Mouse (Mus musculus): Measurements from ENCODE around the gene Gpm6b.

The Gpm6b gene

DNA sequence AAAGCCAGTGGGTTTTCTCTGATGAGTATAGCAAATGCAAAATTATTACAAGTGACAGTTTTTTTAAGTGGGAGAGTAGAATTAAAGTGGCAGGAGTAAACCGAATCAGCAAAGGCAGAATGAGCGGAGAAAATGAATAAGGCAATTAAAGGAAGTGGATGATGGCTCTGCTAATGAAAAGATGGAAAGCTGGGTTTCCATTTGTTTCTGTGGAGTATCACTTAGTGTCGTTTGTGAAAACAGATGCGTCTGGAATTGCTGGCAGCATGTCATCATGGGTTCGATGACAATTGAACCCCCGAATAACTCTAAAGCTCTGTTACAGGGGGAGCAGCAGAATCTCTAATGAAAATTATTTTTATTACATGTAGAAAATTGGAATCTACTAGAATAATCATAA is 109.4 kb downstream of the Gpm6b start:
- ChIA-PET CTCF (no interaction called here), POLR2A (no interaction called here)

DNA sequence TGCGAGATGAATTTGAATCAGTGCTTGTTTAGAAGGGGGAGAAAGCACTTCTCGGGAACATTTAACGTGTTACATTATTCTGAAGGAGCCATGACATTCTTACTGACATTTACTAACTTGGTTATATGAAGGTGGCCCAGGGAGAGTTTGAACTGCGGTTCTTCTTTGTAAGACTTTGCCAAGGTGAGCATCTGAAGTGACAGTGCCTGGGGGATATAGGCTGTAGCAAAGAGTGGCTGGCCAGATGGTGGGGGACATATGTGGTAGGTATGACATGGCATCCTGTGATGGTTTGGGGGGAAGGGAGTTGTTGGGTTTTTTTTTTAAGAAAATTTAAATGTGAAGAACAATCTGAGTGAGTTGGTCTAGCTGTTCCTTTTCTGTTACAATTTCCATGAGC is 109.9 kb downstream of the Gpm6b start:
- POLR2A ChIA-PET: no interaction called here
- CTCF ChIA-PET: no interaction called here

DNA sequence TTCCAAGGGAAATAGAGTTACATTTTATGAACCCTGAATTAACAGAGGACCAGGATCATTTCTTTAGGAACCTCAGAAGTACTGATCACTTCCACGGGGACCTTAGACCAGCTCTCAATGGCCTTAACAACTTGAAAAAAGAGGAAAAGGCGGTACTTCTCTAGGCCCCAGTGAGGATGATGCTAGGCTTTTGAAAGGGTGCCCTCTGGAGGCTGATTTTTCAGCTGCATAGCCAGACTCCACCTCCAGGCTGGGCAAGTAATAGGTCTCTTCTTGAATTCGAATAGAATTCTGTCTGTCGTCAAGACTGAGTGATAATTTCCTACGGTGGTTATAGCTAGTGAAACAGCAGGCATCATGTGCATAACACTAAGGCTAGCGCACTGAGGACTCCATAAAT is 113.1 kb downstream of the Gpm6b start:
- ChIA-PET CTCF (interaction anchor here in 1 of 4 experiments (0.8 to 1.7 kb wide), 2 partner anchors 42 to 185 kb away, joined by 3 to 4 read pairs; no protein-coding TSS in a partner anchor), POLR2A (interaction anchor here in 1 of 4 experiments (0.8 kb wide), 1 partner anchor 182 kb away, joined by 3 read pairs; the partner anchor contains the start of gene Gemin8)

DNA sequence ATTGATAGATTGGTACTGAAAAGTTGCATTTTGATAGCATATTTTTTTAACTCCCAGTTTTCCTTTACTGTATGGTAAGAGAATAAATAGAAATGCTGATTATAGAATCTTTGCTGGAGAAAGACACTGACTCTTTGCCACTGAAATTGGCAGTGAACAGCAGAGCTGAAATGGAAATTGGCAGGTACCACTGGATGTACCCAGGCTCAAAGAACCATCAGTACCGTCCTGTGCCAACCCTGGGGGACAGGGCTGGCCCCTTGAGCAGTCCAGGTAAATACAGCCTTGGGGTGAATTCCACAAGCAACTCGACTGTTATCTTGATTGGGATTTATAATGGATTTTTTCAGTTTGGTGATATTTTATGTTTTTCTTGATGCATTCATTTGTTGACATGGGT is 114.7 kb downstream of the Gpm6b start:
- ChIA-PET POLR2A (no interaction called here), CTCF (no interaction called here)

DNA sequence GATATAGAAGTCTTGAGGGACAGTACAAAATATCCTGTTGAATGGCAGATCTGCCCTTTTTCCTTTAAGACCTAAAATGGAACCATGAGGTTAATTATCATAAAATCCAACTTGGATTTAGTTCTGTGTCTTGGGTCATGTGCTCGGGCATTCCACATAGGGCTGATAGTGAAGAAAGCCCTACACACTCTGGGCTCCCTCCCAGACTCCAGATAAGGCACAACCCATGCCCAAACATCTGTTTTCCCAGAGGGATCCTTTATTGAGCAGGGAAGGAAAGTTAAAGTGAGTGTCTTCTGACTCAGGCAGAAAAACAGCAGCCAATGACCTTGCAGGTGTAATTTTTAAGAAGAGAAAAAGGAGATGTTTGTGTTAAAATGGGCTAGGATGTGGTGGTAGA is 116.2 kb downstream of the Gpm6b start:
- CTCF ChIA-PET: no interaction called here
- POLR2A ChIA-PET: no interaction called here

DNA sequence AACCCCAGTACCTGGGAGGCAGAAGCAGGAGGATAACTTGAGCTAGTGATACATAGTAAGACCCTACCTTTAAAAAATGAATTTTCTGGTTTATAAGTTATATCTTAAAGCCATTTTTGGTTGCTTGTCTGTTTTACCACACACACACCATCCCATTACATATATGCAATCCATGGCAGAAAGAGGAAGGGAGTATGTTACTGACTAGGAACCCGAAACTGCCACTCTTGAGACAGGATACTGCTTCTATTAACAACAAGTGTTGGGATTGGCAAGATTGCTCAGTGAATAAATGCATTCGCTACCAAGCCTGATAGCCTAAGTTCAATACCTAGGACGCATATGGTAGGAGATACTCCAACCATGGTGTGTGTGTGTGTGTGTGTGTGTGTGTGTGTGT is 117.6 kb downstream of the Gpm6b start:
- ChIA-PET CTCF (no interaction called here), POLR2A (no interaction called here)

DNA sequence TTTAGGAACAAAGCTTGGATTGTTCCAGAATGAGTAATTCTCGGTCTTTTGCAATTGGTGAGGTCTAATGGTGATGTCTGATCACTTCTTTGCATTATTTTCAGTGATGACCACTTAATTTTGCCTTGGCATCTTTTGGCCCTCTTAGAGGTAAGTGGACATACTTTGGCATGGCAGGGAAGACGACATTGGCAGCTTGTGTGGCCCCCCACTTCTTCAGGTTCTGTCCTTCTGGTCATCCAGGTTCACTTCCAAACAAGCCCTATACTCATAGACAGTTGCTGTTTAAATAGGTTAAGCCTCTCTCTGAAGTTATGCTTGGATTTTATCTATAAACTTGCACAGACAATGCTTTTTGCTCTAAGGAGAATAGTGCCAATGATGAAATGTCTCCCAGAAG is 120.2 kb downstream of the Gpm6b start:
- CTCF ChIA-PET: no interaction called here
- POLR2A ChIA-PET: no interaction called here

DNA sequence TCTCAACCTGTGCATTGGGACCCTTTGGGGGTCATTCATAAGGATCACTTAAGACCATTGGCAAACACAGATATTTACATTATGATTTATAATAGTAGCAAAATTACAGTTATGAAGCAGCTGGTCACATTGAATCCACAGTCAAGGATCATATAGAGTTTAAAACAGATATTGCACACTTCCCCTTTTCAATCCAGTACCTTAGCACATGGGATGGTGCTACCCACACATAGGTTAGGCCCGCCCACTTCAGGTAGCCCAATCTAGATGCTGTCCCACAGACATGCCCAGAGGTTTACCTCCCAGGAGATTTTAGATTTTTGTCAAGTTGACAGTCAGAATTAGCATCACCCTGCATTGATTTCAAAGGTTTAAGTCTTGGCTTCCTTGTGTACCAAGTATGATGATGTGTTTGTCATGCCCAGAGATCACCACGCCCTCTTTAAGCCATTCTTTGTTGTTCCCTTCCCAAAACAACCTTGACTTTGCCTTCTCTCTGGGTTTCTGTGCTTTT is 121.3 kb downstream of the Gpm6b start:
- ChIA-PET POLR2A (no interaction called here), CTCF (no interaction called here)

DNA sequence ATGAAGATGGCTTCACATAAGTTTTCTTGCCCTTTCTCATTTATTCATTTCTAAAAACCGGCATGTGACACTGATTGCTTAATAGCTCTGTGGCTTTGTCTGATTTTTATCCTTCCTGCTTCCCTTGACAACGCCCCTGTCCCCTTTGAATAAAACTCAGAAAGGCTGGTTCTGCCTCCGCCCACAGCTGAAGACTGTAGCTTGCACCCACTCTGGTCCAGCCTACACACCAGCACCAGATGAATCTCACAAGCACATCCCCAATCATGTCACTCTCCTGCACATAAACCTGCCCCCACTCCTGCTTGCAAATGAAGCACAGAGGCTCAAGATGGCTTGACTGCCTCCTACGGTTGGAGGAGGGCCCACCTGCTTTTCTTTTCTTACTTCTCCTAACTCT is 121.7 kb downstream of the Gpm6b start:
- CTCF ChIA-PET: no interaction called here
- POLR2A ChIA-PET: no interaction called here

DNA sequence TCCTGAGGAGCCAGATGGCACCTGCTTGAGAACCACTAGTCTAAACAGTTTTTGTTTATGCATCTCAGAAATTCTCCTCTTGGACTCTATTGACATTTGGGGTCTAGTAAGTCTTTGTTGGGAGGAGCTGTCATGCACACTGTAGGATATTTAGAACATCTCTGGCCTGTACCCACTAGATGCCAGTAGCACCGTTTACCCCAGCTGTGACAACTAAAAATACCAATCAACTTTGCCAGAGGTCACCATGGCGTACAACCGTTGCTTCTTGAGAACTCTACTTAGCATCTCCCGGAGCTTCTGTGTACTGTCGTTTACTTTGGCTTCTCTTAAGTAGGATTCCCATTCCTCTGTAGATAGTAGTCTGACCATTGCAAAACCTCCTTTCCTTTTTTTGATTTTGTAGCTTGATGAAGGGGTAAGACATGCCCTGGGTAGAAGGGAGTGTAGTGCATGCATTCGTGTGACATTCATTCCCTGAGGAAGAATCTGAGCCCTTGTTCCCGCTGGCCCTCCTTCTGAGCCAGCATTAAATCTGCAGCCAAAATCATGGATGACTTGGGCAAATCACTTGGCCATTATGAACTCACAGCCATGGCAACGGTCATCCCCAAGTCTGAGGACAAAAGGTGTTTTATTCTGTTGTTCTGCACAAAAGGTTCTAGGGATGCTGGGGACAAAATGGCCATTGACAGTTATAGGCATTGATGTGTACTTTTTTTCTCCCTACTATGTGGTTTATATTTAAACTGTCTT is 126.9 kb downstream of the Gpm6b start:
- ChIA-PET CTCF (interaction anchor here in 1 of 4 experiments (0.5 kb wide), 1 partner anchor 232 kb away, joined by 4 read pairs; no protein-coding TSS in a partner anchor), POLR2A (no interaction called here)

DNA sequence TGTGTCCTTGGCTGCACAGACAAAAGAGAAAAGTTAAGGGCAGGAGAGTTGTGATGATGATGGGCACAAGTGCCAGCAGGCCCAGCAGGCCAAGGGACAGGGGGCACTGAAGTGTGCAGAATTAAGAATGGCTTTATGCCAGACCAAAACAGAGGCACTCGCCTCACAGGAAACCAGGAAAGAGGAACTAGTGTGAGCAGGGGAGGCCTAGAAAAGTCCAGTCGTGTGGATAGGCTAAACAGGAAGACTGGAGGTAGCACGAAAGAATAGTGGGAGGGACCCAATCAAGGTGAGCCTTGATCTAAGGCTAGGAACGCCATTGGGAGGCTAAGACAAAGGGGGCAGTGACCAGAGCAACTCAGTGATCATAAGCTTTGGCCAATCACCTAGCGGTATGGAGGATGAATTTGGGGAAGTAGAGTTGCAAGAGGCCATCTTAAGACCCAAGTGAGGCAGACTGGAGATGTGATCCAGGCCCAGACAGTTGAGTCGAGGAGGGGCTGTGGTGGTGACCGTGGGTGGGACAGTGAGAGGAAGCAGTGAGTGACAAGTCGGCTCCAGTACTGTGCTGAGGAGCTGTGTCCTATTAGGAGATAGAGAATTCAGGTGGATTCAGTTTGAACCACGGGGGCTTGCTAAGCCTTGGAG is 138.1 kb downstream of the Gpm6b start:
- POLR2A ChIA-PET: interaction anchor here in 2 of 4 experiments (0.6 to 1.0 kb wide), 2 partner anchors 63 to 184 kb away, joined by 3 to 5 read pairs; partner anchors contain the start of gene Trappc2 (in 1 of the 2)
- CTCF ChIA-PET: interaction anchor here in 1 of 4 experiments (0.5 kb wide), 1 partner anchor 39 kb away, joined by 4 read pairs; no protein-coding TSS in a partner anchor

DNA sequence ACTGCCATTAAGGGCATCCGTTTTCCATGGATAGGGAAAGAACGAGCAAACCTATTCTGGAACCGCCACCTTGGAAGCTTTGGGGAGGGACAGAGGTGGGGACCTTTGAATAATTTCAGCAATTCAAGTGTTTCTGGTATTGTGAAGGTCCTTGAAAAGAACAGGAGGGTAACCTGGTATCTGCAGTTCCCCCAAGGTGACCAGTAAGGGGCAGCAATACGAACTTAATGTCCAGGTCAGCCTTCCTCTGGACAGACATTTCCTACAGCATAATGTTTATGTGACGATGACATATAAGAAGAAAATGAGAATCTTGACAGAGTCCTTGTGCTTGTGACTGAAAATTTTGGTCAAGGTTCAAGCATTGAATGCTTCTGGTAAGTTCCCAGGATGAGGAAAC is 139.9 kb downstream of the Gpm6b start:
- ChIA-PET CTCF (no interaction called here), POLR2A (no interaction called here)

DNA sequence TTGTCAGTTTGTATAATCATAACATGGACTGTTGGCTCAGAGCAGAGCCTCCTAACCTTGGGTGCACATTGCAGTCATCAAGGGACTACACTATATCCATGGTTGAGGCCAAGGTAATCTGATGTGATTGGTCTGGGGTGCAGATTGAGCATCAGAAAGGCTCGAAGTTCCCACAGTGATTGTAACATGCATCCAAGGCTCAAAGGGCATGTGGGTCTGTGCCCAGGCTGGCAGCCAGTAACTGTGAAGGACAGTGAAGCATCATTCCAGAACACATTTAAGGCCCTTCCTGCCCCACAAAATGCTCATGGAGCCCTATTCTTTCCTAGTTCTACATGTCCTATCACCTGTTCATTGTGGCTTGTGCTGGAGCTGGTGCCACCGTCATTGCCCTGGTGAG is 144.9 kb downstream of the Gpm6b start:
- ChIA-PET CTCF (no interaction called here), POLR2A (no interaction called here)

DNA sequence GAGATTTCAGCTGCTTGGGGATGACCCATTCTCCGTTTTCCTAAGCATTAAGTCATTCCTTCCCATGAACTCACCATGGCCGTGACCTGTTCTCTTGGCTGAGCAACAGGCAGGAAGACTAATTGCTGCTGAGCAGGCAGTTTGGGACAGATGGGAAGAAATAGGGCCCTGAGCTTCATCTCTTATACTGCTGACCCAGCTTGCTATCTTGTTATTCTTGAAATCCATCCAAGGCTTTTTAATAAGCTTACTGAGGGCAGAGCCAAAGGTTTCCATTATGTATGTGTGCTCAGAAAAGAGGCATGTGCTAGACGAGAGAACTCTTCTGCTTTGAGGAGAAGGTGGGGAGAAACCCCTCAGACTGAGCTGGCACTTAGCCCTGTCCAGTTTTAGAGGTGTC is 146.2 kb downstream of the Gpm6b start:
- CTCF ChIA-PET: no interaction called here
- POLR2A ChIA-PET: no interaction called here

DNA sequence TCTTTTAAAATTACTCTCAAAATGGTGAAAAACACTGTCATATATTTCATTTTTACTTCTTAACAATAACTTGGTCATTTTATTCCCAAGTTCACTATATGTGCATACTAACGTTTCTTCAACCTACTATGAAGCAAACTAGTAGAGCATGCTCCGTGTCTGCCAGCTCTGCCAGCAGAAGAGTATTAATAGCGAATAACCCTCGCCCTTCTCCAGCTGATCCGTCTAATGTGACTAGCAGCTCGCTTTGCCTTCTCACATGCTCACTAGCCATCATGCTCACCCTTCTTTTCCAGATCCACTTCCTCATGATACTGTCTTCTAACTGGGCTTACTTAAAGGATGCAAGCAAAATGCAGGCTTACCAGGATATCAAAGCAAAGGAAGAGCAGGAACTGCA is 147.9 kb downstream of the Gpm6b start:
- ChIA-PET POLR2A (no interaction called here), CTCF (no interaction called here)

DNA sequence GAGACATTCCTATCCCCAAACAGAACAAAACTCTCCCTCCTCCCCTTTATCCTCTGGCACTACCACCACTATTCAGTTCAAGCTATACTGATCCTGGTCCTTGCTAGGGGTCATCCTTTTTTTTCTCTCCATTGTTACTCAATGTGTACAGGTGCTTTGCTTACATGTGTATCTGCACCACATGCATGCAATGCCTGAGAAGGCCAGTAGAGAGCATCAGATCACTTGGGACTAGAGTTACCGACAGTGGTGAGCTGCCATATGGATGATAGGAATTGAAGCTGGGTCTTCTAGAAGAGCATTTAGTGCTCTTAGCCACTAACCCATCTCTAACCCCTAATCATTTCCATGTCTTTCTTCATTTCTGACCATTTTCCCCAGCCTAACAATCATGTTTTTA is 155.0 kb downstream of the Gpm6b start:
- CTCF ChIA-PET: interaction anchor here in 2 of 4 experiments (0.6 to 1.4 kb wide), 4 partner anchors 12 to 840 kb away, joined by 3 to 4 read pairs (median 3); no protein-coding TSS in a partner anchor
- POLR2A ChIA-PET: no interaction called here

DNA sequence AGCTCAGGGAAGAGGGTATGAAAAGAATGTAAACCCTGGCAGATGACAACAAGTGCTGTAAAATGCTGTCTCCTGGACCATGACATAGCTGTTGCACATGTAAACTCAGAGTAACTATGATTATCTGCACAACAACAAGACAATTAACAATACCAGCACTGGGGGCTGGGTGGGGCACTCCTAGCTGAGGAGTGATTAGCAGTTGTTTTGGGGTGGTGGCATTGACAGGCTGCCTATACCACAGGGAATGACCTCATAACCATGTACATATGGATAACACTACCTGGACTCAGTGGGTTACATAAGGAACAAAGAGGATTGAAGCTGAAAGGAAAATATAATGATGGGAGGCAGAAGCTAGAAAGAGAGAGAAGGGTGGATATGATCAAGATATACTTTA is 169.2 kb downstream of the Gpm6b start:
- CTCF ChIA-PET: interaction anchor here in 1 of 4 experiments (1.4 kb wide), 1 partner anchor 8 kb away, joined by 6 read pairs; no protein-coding TSS in a partner anchor
- POLR2A ChIA-PET: interaction anchor here in 1 of 4 experiments (1.4 to 1.6 kb wide), 2 partner anchors 32 to 72 kb away, joined by 3 to 4 read pairs; partner anchors contain the start of genes Rab9 and Trappc2

DNA sequence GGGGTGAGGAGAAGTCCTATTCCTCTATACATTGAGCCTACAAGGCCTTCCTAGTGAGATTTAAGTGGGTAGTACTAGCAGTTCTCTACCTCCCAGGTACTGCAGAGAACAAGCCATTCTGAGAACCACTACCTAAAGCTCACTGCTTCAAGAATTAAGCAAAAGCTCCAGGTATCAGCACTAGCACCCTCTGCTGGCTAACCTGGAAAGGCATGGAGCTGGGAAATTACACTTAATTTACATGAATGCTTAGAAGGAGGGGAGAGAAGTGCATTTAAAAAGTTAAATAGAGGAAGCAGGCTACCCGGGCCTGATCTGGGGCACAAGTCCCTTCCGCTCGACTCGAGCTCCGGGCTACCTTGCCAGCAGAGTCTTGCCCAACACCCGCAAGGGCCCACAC is 177.5 kb downstream of the Gpm6b start:
- POLR2A ChIA-PET: interaction anchor here in 3 of 4 experiments (0.7 to 2.6 kb wide), 4 partner anchors 11 to 245 kb away, joined by 3 to 16 read pairs (median 4); partner anchors contain the start of genes Ofd1 (in 2 of the 3) and Trappc2 (in 2 of the 3)
- CTCF ChIA-PET: interaction anchor here (0.6 to 1.4 kb wide), 13 partner anchors 9 to 1088 kb away, joined by 3 to 6 read pairs (median 3); partner anchors contain the start of genes Ofd1 (in 1 of the 4) and Trappc2 (in 1 of the 4)

DNA sequence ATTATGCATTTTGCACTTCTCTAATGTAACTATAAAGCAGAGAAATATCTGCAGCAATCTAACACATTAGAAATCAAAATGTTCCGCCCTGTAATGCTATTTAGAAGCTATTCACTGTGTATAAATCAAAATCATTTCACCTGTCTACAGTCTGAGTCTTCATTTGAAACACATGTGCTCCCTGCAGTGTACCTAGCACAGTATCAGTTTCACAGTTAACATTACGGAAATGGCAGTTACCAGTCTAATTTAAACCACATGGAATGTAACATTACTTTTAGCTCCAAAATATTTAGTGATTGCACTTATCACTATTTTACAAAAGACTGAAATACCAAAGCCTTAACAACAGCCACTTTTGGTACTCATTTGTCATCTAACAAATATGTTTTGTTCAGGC is 196.1 kb downstream of the Gpm6b start:
- ChIA-PET CTCF (no interaction called here), POLR2A (interaction anchor here in 1 of 4 experiments (1.7 kb wide), 1 partner anchor 10 kb away, joined by 3 read pairs; no protein-coding TSS in a partner anchor)
